Mouse (Mus musculus) myocyte (in vitro differentiated cells): Measurements from ENCODE around the gene Nampt. TPM values are rescaled to one million over a fixed set of nuclear protein-coding genes. Genes with fewer than 3 reads are reported as not detected.
"Not testable (repeated sequence)": the region's sequence is repeated elsewhere in the genome, so short reads cannot be mapped to it uniquely, and the experiment has no call there.

ENCODE experiments used
- H3K27me3 ChIP-seq: one replicate; pipeline ENCODE4 v1.6.1; 2011; ENCODE audit not compliant: control insufficient read depth, insufficient read depth, insufficient read length
- H3K36me3 ChIP-seq: one replicate; pipeline ENCODE4 v1.6.1; 2011; ENCODE audit not compliant: control insufficient read depth, insufficient read depth
- H3K4me2 ChIP-seq: one replicate; pipeline ENCODE4 v1.6.1; 2011; ENCODE audit warnings: low read depth, control low read depth
- H3K4me3 ChIP-seq: one replicate; pipeline ENCODE4 v1.5.1; 2011; ENCODE audit warnings: mild to moderate bottlenecking, control low read depth, moderate library complexity
- H3K79me2 ChIP-seq: one replicate; pipeline ENCODE4 v1.6.1; 2011; ENCODE audit not compliant: control insufficient read depth, insufficient read depth
- H3ac ChIP-seq: one replicate; pipeline ENCODE4 v1.6.1; 2011; ENCODE audit not compliant: control insufficient read depth, insufficient read length
- CEBPB ChIP-seq: IDR thresholded peaks from 2 replicates; pipeline ENCODE4 v1.6.1; 2011; ENCODE audit warnings: mild to moderate bottlenecking, moderate library complexity; ENCODE audit not compliant: poor library complexity, insufficient read depth, severe bottlenecking
- E2F4 ChIP-seq: IDR thresholded peaks from one replicate; pipeline ENCODE4 v1.6.1; 2011; ENCODE audit warnings: mild to moderate bottlenecking, control low read depth, moderate library complexity; ENCODE audit not compliant: insufficient read depth
- MAX ChIP-seq: IDR thresholded peaks from one replicate; pipeline ENCODE4 v1.6.1; 2011; ENCODE audit warnings: low read depth, mild to moderate bottlenecking, control low read depth
- MYOD1 ChIP-seq, 3 experiments: IDR thresholded peaks; one replicate each; pipeline ENCODE4 v1.6.1; 2011; ENCODE audit warnings: control low read depth in 2 of 3, low read depth in 2 of 3, mild to moderate bottlenecking in 2 of 3, moderate library complexity in 1 of 3; ENCODE audit not compliant: insufficient read length in 2 of 3, control insufficient read depth in 1 of 3
- MYOG ChIP-seq, 3 experiments: IDR thresholded peaks; one replicate each; pipeline ENCODE4 v1.6.1; 2011; ENCODE audit warnings: control low read depth in 2 of 3, low read depth in 2 of 3, mild to moderate bottlenecking in 2 of 3; ENCODE audit not compliant: insufficient read length in 2 of 3, control insufficient read depth in 1 of 3, insufficient read depth in 1 of 3
- POLR2A ChIP-seq: IDR thresholded peaks from one replicate; pipeline ENCODE4 v1.6.1; 2011; ENCODE audit warnings: low read depth, mild to moderate bottlenecking, control low read depth, moderate library complexity; ENCODE audit not compliant: insufficient read length
- POLR2AphosphoS2 ChIP-seq: IDR thresholded peaks from one replicate; pipeline ENCODE4 v1.6.1; 2011; ENCODE audit warnings: low read depth, control low read depth; ENCODE audit not compliant: insufficient read length
- REST ChIP-seq: IDR thresholded peaks from one replicate; pipeline ENCODE4 v1.6.1; 2011; ENCODE audit warnings: mild to moderate bottlenecking, control low read depth, moderate library complexity; ENCODE audit not compliant: insufficient read depth, insufficient read length
- SRF ChIP-seq: IDR thresholded peaks from one replicate; pipeline ENCODE4 v1.6.1; 2011; ENCODE audit warnings: low read depth; ENCODE audit not compliant: control insufficient read depth, insufficient read length
- TCF12 ChIP-seq: IDR thresholded peaks from one replicate; pipeline ENCODE4 v1.6.1; 2011; ENCODE audit warnings: mild to moderate bottlenecking, control low read depth; ENCODE audit not compliant: poor library complexity, insufficient read depth, severe bottlenecking
- TCF3 ChIP-seq: IDR thresholded peaks from one replicate; pipeline ENCODE4 v1.6.1; 2011; ENCODE audit warnings: low read depth, control low read depth; ENCODE audit not compliant: insufficient read length
- USF1 ChIP-seq: IDR thresholded peaks from one replicate; pipeline ENCODE4 v1.6.1; 2011; ENCODE audit warnings: low read depth, mild to moderate bottlenecking, control low read depth, moderate library complexity
- polyA plus RNA-seq: library from polyadenylated mRNA; unstranded; fragments of >200 nt; fragmentation: generic; extraction: Trizol; gene quantifications from one replicate; pipeline ENCODE4 v1.2.1, GENCODE M21; 2012; ENCODE audit warnings: missing spikeins

The Nampt gene
- polyA plus RNA-seq, 1 experiment: 8.8 TPM

DNA sequence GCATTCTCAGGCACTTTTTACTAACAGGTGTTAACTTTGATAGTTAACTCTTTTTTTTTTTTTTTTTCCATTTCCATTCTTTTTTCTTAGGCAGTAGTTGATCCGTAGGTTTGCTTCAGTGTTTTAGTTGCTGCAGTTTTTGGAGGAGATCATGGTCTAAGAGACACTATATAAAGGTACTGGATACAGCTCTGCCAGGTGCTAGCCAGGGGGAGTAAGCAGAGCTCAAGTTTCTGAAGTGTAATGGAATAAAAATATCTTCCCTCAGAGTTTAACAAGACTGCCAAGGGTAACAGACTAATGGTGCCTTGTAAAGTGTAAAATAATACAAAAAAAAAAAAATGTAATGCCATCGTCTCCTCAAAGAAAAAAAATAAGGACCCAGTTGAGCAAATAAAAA, 67.0 kb downstream of the Nampt start:
- Histone ChIP-seq H3K27me3 (no peaks in the 10 kb centered on the region), H3K4me3 (no peak overlapping the region), H3K36me3 (no peaks in the 10 kb centered on the region), H3ac (no peak overlapping the region), H3K4me2 (no peak overlapping the region), H3K79me2 (no peaks in the 10 kb centered on the region)
- TF ChIP-seq CEBPB (no peak), MAX (no peak), E2F4 (no peak), POLR2AphosphoS2 (no peak), TCF12 (no peak), SRF (no peak), MYOD1 (IDR thresholded peaks at IDR 0.05; ENCODE audit: control insufficient read depth in 1 of 3, insufficient read length in 2 of 3, low read depth in 2 of 3) (no peak)

DNA sequence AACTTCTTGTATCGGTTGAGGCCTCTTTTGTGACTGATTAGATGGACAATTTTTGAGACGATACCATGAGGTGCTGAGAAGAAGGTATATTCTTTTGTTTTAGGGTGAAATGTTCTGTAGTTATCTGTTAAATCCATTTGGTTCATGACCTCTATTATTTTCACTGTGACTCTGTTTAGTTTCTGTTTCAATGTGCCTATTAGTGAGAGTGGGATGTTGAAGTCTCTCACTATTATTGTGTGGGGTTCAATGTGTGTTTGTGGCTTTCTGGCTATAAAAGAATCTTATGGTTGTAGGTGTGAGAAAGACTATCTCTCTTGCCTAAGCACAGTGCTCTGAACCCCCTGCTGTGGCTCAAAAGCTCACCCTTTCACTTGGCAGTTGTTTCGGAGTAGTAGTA, 68.9 kb downstream of the Nampt start:
- TF ChIP-seq SRF (no peak), TCF3 (no peak), POLR2AphosphoS2 (no peak), USF1 (no peak), MAX (no peak), MYOD1 (IDR thresholded peaks at IDR 0.05; ENCODE audit: control insufficient read depth in 1 of 3, insufficient read length in 2 of 3, low read depth in 2 of 3) (no peak), REST (no peak), TCF12 (no peak), POLR2A (no peak), CEBPB (no peak)

DNA sequence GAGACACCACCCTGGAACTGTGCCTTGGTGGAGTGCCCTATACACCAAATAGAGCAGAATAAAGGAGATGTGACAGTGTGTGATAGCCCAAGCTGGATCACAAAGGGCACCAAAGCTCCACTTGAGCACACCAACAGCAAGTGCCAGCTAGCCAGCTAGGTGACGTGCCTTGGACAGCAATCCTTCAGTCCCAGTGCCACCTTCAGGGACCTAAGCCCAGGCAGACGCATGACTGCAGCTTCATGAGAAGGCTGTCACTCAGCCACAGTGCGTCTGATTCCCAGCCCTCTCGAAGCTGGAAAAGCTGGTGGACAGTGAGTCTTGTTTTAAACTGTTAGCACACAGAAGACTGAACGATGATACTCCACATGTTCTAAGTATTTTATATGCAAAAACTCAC, 70.5 kb downstream of the Nampt start:
- no peak for TF ChIP-seq E2F4
- no peak for TF ChIP-seq SRF
- no peak for TF ChIP-seq TCF12
- no peak for TF ChIP-seq USF1
- TF ChIP-seq POLR2A: no peak
- TF ChIP-seq TCF3: no peak
- no peak for TF ChIP-seq CEBPB
- no peak for TF ChIP-seq MYOD1 (IDR thresholded peaks at IDR 0.05; ENCODE audit: control insufficient read depth in 1 of 3, insufficient read length in 2 of 3, low read depth in 2 of 3)
- TF ChIP-seq POLR2AphosphoS2: no peak
- TF ChIP-seq REST: no peak
- no peak for TF ChIP-seq MAX
- no peak for TF ChIP-seq MYOG (IDR thresholded peaks at IDR 0.05; ENCODE audit: control insufficient read depth in 1 of 3, insufficient read depth in 1 of 3, insufficient read length in 2 of 3, low read depth in 2 of 3)
- H3K4me2 ChIP-seq: no peak overlapping the region
- no peak overlapping the region for H3ac ChIP-seq
- H3K4me3 ChIP-seq: no peak overlapping the region
- H3K36me3 ChIP-seq: no peaks in the 10 kb centered on the region
- no peaks in the 10 kb centered on the region for H3K27me3 ChIP-seq
- no peaks in the 10 kb centered on the region for H3K79me2 ChIP-seq

More for the DNA sequence above, 68.9 kb downstream of the Nampt start:
- no peaks in the 10 kb centered on the region for H3K27me3 ChIP-seq
- no peaks in the 10 kb centered on the region for H3K36me3 ChIP-seq
- no peak overlapping the region for H3K4me2 ChIP-seq
- H3ac ChIP-seq: no peak overlapping the region
- H3K79me2 ChIP-seq: no peaks in the 10 kb centered on the region
- no peak overlapping the region for H3K4me3 ChIP-seq

DNA sequence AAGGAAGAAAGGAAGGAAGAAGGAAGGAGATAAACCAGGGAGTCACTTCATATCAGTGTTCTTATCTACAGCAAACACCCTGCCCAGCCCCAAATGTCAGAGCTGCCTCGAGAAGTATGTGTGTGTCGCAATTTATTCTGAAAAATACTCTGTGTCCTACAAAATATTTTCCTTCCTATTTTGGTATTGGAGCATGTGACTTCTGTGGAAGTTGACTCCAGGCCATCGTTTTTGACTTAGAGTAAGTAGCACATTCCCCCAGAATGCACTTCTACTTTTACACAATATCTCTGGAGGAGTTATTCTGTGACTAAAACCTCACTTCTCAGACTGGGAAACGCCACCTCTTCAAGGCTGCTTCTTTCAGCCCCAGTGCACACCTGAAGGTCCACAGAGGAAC, 71.1 kb downstream of the Nampt start:
- Histone ChIP-seq H3K36me3 (no peaks in the 10 kb centered on the region), H3K4me3 (no peak overlapping the region), H3K27me3 (no peaks in the 10 kb centered on the region), H3K79me2 (no peaks in the 10 kb centered on the region), H3ac (no peak overlapping the region), H3K4me2 (no peak overlapping the region)
- no peak for TF ChIP-seq USF1
- no peak for TF ChIP-seq CEBPB
- TF ChIP-seq MYOD1 (IDR thresholded peaks at IDR 0.05; ENCODE audit: control insufficient read depth in 1 of 3, insufficient read length in 2 of 3, low read depth in 2 of 3): no peak
- no peak for TF ChIP-seq TCF3
- TF ChIP-seq POLR2AphosphoS2: no peak
- no peak for TF ChIP-seq REST
- no peak for TF ChIP-seq POLR2A
- TF ChIP-seq E2F4: no peak
- TF ChIP-seq MYOG (IDR thresholded peaks at IDR 0.05; ENCODE audit: control insufficient read depth in 1 of 3, insufficient read depth in 1 of 3, insufficient read length in 2 of 3, low read depth in 2 of 3): no peak
- TF ChIP-seq TCF12: no peak

DNA sequence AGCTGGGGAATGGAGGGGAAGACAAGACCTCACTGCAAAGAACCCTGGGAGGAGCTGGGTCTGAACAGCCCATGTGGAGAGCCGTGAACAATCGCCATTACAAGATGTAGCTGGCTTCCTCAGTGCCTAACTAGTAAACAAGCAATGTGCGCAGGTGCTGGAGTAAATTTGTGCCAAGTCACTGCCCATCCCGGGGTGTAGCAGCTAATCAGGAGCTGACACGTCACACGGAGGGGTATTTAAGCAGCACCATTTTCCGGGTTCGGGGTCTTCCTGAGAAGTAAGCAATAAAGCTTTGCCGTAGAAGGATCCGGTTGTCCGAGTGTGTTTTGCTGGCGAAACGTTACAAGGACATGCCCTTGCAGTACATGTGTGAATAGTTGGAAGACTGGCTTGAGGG, 71.9 kb downstream of the Nampt start:
- H3K4me2 ChIP-seq, H3ac ChIP-seq, H3K4me3 ChIP-seq, H3K27me3 ChIP-seq, H3K36me3 ChIP-seq, H3K79me2 ChIP-seq: not testable (repeated sequence)
